Mouse (Mus musculus) liver, embryonic 12.5 days (tissue): Measurements from ENCODE around the gene Evpl. TPM values are rescaled to one million over a fixed set of nuclear protein-coding genes. Genes with fewer than 3 reads are reported as not detected.

Source experiments
- ATAC-seq: fragments of 200-750 bp; cut with Nextera tagmentation; 2 replicates; pipeline ENCODE4 v1.8.0; 2017; ENCODE audit warnings: moderate number of reproducible peaks, mild to moderate bottlenecking, moderate library complexity
- H3K27ac ChIP-seq: fragments of 300-500 bp; sonication (generic); 2 replicates; pipeline ENCODE4 v1.5.1; 2016; ENCODE audit warnings: mild to moderate bottlenecking
- H3K27me3 ChIP-seq: fragments of 300-500 bp; sonication (generic); replicated peaks from 2 replicates; pipeline ENCODE4 v1.6.1; 2016; ENCODE audit warnings: mild to moderate bottlenecking, moderate library complexity
- H3K36me3 ChIP-seq: fragments of 300-500 bp; sonication (generic); 2 replicates; pipeline ENCODE4 v1.6.1; 2016; ENCODE audit warnings: mild to moderate bottlenecking, moderate library complexity
- H3K4me1 ChIP-seq: fragments of 300-500 bp; sonication (generic); 2 replicates; pipeline ENCODE4 v1.6.1; 2016
- H3K4me2 ChIP-seq: fragments of 300-500 bp; sonication (generic); 2 replicates; pipeline ENCODE4 v1.6.1; 2016; ENCODE audit warnings: mild to moderate bottlenecking, moderate library complexity
- H3K4me3 ChIP-seq: fragments of 300-500 bp; sonication (generic); 2 replicates; pipeline ENCODE4 v1.5.1; 2016; ENCODE audit warnings: mild to moderate bottlenecking, moderate library complexity
- H3K9ac ChIP-seq: fragments of 300-500 bp; sonication (generic); 2 replicates; pipeline ENCODE4 v1.6.1; 2016; ENCODE audit warnings: mild to moderate bottlenecking, moderate library complexity
- H3K9me3 ChIP-seq: fragments of 300-500 bp; sonication (generic); replicated peaks from 2 replicates; pipeline ENCODE4 v1.6.1; 2016; ENCODE audit warnings: mild to moderate bottlenecking, moderate library complexity
- WGBS: fragments of 180-500 bp; shearing (Covaris S2); methylation state at CpG from one replicate; pipeline ENCODE4 v1.1.7; 2016; ENCODE audit not compliant: insufficient replicate concordance; 5-methylcytosine and 5-hydroxymethylcytosine counted together
- polyA plus RNA-seq: library from polyadenylated mRNA; unstranded; fragments of >200 nt; fragmentation: Nextera tagmentation; extraction: Ambion mirVana; gene quantifications from 2 replicates; pipeline ENCODE4 v1.2.1, GENCODE M21; 2016

The Evpl gene
- polyA plus RNA-seq, 1 experiment from 2014 or later = 0.30 TPM

DNA sequence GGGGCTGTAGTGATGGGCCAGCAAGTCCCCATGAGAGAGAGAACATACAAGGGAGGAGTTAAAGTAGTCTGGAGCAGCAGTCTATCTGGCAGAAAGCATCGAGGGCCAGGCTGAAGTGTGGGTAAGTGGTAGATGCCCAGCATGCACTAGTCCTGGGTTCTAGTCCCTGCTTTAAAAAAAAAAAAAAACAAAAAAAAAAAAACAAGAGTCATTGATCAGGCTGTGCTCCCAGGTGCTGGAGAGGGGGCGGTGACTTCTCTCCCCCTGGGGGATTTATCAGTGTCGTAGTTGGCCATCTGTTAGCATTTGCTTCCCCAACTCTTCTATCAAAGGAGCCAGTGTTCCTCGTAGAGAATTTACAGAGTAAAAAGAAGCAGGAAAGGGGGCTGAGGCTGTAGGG, 31.2 kb downstream of the Evpl start:
- no peak overlapping the region for H3K4me3 ChIP-seq
- no peaks in the 10 kb centered on the region for H3K27me3 ChIP-seq
- no peak overlapping the region for H3K4me2 ChIP-seq
- H3K4me1 ChIP-seq = peaks cover 28% of the 10 kb centered on the region
- 0 out of 2 replicates have a peak, but pooled peaks have one; percentile 35 for ATAC-seq
- no peak overlapping the region for H3K9ac ChIP-seq
- H3K9me3 ChIP-seq = no peaks in the 10 kb centered on the region
- 51% methylated on average over 4 of the region's 4 CpGs for WGBS
- no peak overlapping the region for H3K27ac ChIP-seq
- H3K36me3 ChIP-seq = peaks cover 41% of the 10 kb centered on the region

GRCm38 (mm10) chr11:116203150-116203549, 34.7 kb downstream of the Evpl start:
- Histone ChIP-seq H3K36me3 (peaks cover 36% of the 10 kb centered on the region), H3K4me3 (no peak overlapping the region), H3K4me1 (peaks cover 30% of the 10 kb centered on the region), H3K9ac (no peak overlapping the region), H3K9me3 (no peaks in the 10 kb centered on the region), H3K27me3 (no peaks in the 10 kb centered on the region), H3K27ac (no peak overlapping the region), H3K4me2 (no peak overlapping the region)
- WGBS = 89% methylated on average over 3 of the region's 3 CpGs
- ATAC-seq = no peak

GRCm38 (mm10) chr11:116201151-116201550, 36.7 kb downstream of the Evpl start:
- no peak for ATAC-seq
- no peak overlapping the region for H3K9ac ChIP-seq
- H3K4me1 ChIP-seq = peaks cover 38% of the 10 kb centered on the region
- no peak overlapping the region for H3K27ac ChIP-seq
- no peak overlapping the region for H3K4me2 ChIP-seq
- H3K9me3 ChIP-seq = no peaks in the 10 kb centered on the region
- H3K27me3 ChIP-seq = no peaks in the 10 kb centered on the region
- peaks cover 27% of the 10 kb centered on the region for H3K36me3 ChIP-seq
- WGBS = 70% methylated on average over 2 of the region's 2 CpGs
- no peak overlapping the region for H3K4me3 ChIP-seq

DNA sequence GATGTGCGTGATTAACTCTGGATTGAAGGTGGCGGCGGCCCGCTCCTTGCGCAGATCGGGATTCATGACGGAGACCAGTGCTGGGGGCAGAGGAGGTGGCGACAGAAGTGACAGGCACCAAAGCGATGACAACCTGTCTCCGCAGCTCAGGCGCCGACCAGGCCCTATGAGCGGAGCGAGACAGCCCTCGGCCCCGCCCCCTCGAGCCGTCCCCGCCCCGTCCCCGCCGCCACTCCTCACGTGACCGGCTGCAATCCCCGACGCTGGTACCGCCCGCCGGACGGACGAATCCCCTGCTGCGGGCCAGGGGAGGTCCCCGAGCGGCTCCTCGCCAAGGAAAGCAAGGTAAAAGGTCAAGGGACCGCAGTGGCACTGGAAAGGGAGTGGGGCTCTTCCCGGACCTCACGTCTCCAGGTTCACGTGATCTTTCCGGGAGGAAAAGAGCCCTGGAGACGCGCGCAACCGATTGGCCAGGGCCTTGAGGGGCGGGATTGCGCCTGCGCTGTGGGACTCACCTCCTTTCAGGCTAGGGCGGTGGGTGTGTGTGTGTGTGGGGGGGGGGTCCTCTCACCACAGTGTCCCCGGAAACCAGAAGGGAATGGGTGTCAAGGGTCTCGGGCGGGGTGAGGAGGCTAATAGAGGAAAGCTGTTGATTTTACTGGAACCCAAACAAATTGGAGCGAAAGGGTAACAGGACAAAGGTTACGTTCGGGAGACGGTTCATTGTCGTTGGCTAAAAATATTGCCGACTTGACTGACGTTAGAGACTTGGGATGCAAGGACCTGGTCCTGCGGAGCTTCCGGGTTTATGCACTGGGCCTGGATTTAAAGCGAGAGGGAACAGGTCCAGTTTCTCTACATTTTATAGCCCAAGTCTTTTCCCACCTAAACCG, 39.0 kb downstream of the Evpl start, which contains the start of the genes Ten1 and Acox1:
Gene Ten1, plus strand, starts transcription at position 217 of the 893 bp plus-strand sequence.
Gene Acox1, minus strand, starts transcription at position 407 of the 893 bp plus-strand sequence.
- peak within 1 kb of the TSS; percentile 94 for H3K4me2 ChIP-seq
- peak within 1 kb of the TSS; percentile 82 for H3K4me3 ChIP-seq
- WGBS = under 1% methylated on average over 62 of the region's 62 CpGs
- no peaks in the 10 kb centered on the region for H3K9me3 ChIP-seq
- no peaks in the 10 kb centered on the region for H3K27me3 ChIP-seq
- peaks cover 13% of the 10 kb centered on the region; the same call in 1 of the 2 replicates for H3K36me3 ChIP-seq
- ATAC-seq = peak; percentile 97
- H3K4me1 ChIP-seq = peaks cover 56% of the 10 kb centered on the region
- peak within 1 kb of the TSS; percentile 87 for H3K9ac ChIP-seq
- peak within 1 kb of the TSS; percentile 88 for H3K27ac ChIP-seq

- H3K27ac ChIP-seq = peak overlapping the region; percentile 88
- peak overlapping the region; percentile 94 for H3K4me2 ChIP-seq
- peak; percentile 14 for ATAC-seq
- WGBS = 19% methylated on average over 13 of the region's 13 CpGs
- H3K4me1 ChIP-seq = peaks cover 52% of the 10 kb centered on the region
- H3K27me3 ChIP-seq = no peaks in the 10 kb centered on the region
- no peaks in the 10 kb centered on the region for H3K9me3 ChIP-seq
- peak overlapping the region; percentile 82 for H3K4me3 ChIP-seq
- H3K36me3 ChIP-seq = peaks cover 8% of the 10 kb centered on the region; the same call in 1 of the 2 replicates
- H3K9ac ChIP-seq = peak overlapping the region; percentile 87
These were observed 39.7 kb downstream of the Evpl start for GRCm38 (mm10) chr11:116198132-116198531.

DNA sequence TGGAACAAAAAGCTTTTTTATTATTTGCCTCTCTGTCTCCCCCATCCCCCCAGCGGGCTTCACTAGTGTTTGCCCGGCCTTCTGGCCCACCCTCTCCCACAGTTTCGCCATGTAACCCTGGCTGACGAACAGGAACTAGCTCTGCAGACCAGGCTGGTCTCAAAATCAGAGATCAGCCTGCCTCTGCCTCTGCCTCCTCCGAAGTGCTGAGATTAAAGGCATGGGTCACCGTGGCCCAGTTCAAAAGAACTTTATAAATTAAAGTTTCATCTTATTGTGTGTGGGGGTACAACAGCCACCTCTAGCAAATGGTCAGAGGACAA, 40.3 kb downstream of the Evpl start:
- H3K4me1 ChIP-seq = peaks cover 51% of the 10 kb centered on the region
- no peak for ATAC-seq
- no peak overlapping the region for H3K27ac ChIP-seq
- no peaks in the 10 kb centered on the region for H3K27me3 ChIP-seq
- H3K9ac ChIP-seq = peak overlapping the region; percentile 87; the same call in 1 of the 2 replicates
- peak overlapping the region; percentile 94 for H3K4me2 ChIP-seq
- WGBS = 79% methylated on average over 6 of the region's 6 CpGs
- H3K36me3 ChIP-seq = peaks cover 8% of the 10 kb centered on the region; the same call in 1 of the 2 replicates
- H3K9me3 ChIP-seq = no peaks in the 10 kb centered on the region
- peak overlapping the region; percentile 82 for H3K4me3 ChIP-seq

DNA sequence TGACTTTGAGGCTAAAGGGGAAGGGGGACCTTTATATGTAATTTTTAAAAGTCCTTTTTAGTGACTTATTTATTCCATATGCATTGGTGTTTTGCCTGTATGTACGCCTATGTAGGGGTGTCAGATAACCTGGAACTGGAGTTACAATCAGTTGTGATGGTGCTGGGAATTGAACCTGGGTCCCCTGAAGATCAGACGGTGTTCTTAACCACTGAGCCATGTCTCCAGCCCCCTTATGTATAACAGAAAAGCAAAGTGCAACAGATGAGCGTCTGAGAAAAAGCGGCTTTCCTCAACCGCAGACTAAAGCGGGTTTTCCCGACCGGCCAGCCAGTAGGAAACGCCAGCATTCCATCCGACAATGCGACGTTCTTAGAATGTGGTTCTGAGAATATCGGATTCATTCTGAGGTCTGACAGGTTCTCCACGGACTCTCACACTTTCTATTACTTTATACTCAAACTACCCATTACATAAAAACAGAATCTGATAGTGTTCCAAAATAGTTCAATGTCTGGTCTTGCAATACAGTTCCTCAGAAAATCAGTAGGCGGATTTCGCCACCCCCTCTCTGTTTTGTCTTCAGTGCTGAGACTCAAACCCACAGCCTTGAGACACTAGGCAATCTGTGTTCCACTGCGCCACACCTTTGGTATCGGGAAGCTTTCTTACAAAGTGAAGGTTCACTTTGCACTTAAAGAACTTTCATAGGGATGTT, 40.9 kb downstream of the Evpl start:
- H3K36me3 ChIP-seq = peaks cover 8% of the 10 kb centered on the region; the same call in 1 of the 2 replicates
- peaks cover 53% of the 10 kb centered on the region for H3K4me1 ChIP-seq
- H3K9me3 ChIP-seq = no peaks in the 10 kb centered on the region
- ATAC-seq = no peak
- WGBS = 91% methylated on average over 18 of the region's 18 CpGs
- peak overlapping the region; percentile 87; the same call in 1 of the 2 replicates for H3K9ac ChIP-seq
- no peak overlapping the region; the same call in 1 of the 2 replicates for H3K4me3 ChIP-seq
- H3K27me3 ChIP-seq = no peaks in the 10 kb centered on the region
- H3K27ac ChIP-seq = no peak overlapping the region
- H3K4me2 ChIP-seq = peak overlapping the region; percentile 94

GRCm38 (mm10) chr11:116196336-116196735, 41.5 kb downstream of the Evpl start:
- peaks cover 8% of the 10 kb centered on the region; the same call in 1 of the 2 replicates for H3K36me3 ChIP-seq
- WGBS = 70% methylated on average over 3 of the region's 3 CpGs
- H3K27me3 ChIP-seq = no peaks in the 10 kb centered on the region
- peak overlapping the region; percentile 6; the same call in 1 of the 2 replicates for H3K27ac ChIP-seq
- H3K9ac ChIP-seq = no peak overlapping the region
- H3K4me3 ChIP-seq = no peak overlapping the region
- H3K4me1 ChIP-seq = peaks cover 51% of the 10 kb centered on the region
- H3K4me2 ChIP-seq = no peak overlapping the region
- ATAC-seq = no peak
- no peaks in the 10 kb centered on the region for H3K9me3 ChIP-seq

- peak overlapping the region; percentile 73 for H3K27ac ChIP-seq
- peak overlapping the region; percentile 31 for H3K4me2 ChIP-seq
- H3K9ac ChIP-seq = 0 out of 2 replicates have a peak overlapping the region, but pooled peaks have one; percentile 14
- WGBS = 19% methylated on average over 5 of the region's 5 CpGs
- H3K27me3 ChIP-seq = no peaks in the 10 kb centered on the region
- no peaks in the 10 kb centered on the region for H3K9me3 ChIP-seq
- H3K4me1 ChIP-seq = peaks cover 47% of the 10 kb centered on the region
- H3K4me3 ChIP-seq = no peak overlapping the region
- ATAC-seq = no peak
- peaks cover 10% of the 10 kb centered on the region for H3K36me3 ChIP-seq
These were observed 42.6 kb downstream of the Evpl start for GRCm38 (mm10) chr11:116195252-116195651.

- peak overlapping the region; percentile 34; the same call in 1 of the 2 replicates for H3K9ac ChIP-seq
- peaks cover 45% of the 10 kb centered on the region for H3K4me1 ChIP-seq
- no peak overlapping the region for H3K4me3 ChIP-seq
- H3K36me3 ChIP-seq = peaks cover 16% of the 10 kb centered on the region
- H3K27me3 ChIP-seq = no peaks in the 10 kb centered on the region
- WGBS = 28% methylated on average over 8 of the region's 8 CpGs
- no peak for ATAC-seq
- no peaks in the 10 kb centered on the region for H3K9me3 ChIP-seq
- H3K4me2 ChIP-seq = peak overlapping the region; percentile 31
- H3K27ac ChIP-seq = peak overlapping the region; percentile 73; the same call in 1 of the 2 replicates
These were observed 43.3 kb downstream of the Evpl start for GRCm38 (mm10) chr11:116194619-116195018.

GRCm38 (mm10) chr11:116187226-116187930, 50.5 kb downstream of the Evpl start:
- ATAC-seq = no peak
- Histone ChIP-seq H3K36me3 (peaks cover 61% of the 10 kb centered on the region), H3K27me3 (no peaks in the 10 kb centered on the region), H3K9me3 (no peaks in the 10 kb centered on the region), H3K4me1 (0 out of 2 replicates have a peak, but pooled peaks cover 16% of the 10 kb centered on the region), H3K9ac (no peak overlapping the region), H3K4me3 (no peak overlapping the region), H3K27ac (no peak overlapping the region), H3K4me2 (no peak overlapping the region)
- WGBS = 59% methylated on average over 11 of the region's 11 CpGs
